Mouse (Mus musculus) E14TG2a.4 (cell line): Measurements from ENCODE around the gene Gm20388.

ENCODE experiments used
- H3K27me3 ChIP-seq: 2 replicates; pipeline ENCODE4 v1.6.1; 2014; ENCODE audit warnings: low read length, control low read depth; ENCODE audit not compliant: insufficient read depth
- H3K36me3 ChIP-seq: 2 replicates; pipeline ENCODE4 v1.6.1; 2014; ENCODE audit warnings: low read length, control low read depth; ENCODE audit not compliant: insufficient read depth
- H3K4me1 ChIP-seq: replicated peaks from 2 replicates; pipeline ENCODE4 v1.6.1; 2014; ENCODE audit warnings: low read depth, low read length, control low read depth
- H3K4me3 ChIP-seq: replicated peaks from 2 replicates; pipeline ENCODE4 v1.5.1; 2014; ENCODE audit warnings: mild to moderate bottlenecking, low read length
- H3K9me3 ChIP-seq: 2 replicates; pipeline ENCODE4 v1.6.1; 2014; ENCODE audit warnings: low read length, control low read depth
- CTCF ChIP-seq: conservative IDR thresholded peaks from 2 replicates; pipeline ENCODE4 v1.5.1; 2014; ENCODE audit warnings: low read length
- NANOG ChIP-seq: IDR thresholded peaks from 2 replicates; pipeline ENCODE4 v1.6.1; 2014; ENCODE audit warnings: borderline replicate concordance, low read length, mixed read lengths
- POU5F1 ChIP-seq: IDR thresholded peaks from 2 replicates; pipeline ENCODE4 v1.6.1; 2014; ENCODE audit warnings: low read length, borderline replicate concordance

The Gm20388 gene

GRCm38 (mm10) chr8:122525004-122525403 is 2614.4 kb downstream of the Gm20388 start:
- Histone ChIP-seq H3K9me3 (no peaks in the 10 kb centered on the region), H3K4me3 (peak overlapping the region; percentile 73), H3K4me1 (peaks cover 86% of the 10 kb centered on the region), H3K36me3 (peaks cover 42% of the 10 kb centered on the region), H3K27me3 (no peaks in the 10 kb centered on the region)
- TF ChIP-seq POU5F1 (no peak), CTCF (no peak), NANOG (no peak)

- no peaks in the 10 kb centered on the region for H3K9me3 ChIP-seq
- TF ChIP-seq CTCF (no peak), POU5F1 (no peak), NANOG (no peak)
- peaks cover 86% of the 10 kb centered on the region for H3K4me1 ChIP-seq
- peak overlapping the region; percentile 73 for H3K4me3 ChIP-seq
- peaks cover 52% of the 10 kb centered on the region for H3K36me3 ChIP-seq
- H3K27me3 ChIP-seq: no peaks in the 10 kb centered on the region
Measured at GRCm38 (mm10) chr8:122526084-122526483, 2615.4 kb downstream of the Gm20388 start.

- TF ChIP-seq NANOG (no peak), POU5F1 (no peak), CTCF (no peak)
- H3K9me3 ChIP-seq: no peaks in the 10 kb centered on the region
- peak overlapping the region; percentile 73 for H3K4me3 ChIP-seq
- H3K27me3 ChIP-seq: no peaks in the 10 kb centered on the region
- H3K36me3 ChIP-seq: peaks cover 57% of the 10 kb centered on the region
- H3K4me1 ChIP-seq: peaks cover 88% of the 10 kb centered on the region
Measured at GRCm38 (mm10) chr8:122526526-122527170, 2616.0 kb downstream of the Gm20388 start.

- Histone ChIP-seq H3K4me1 (peaks cover 90% of the 10 kb centered on the region), H3K4me3 (no peak overlapping the region), H3K9me3 (no peaks in the 10 kb centered on the region), H3K27me3 (no peaks in the 10 kb centered on the region), H3K36me3 (peaks cover 65% of the 10 kb centered on the region)
- TF ChIP-seq NANOG (no peak), CTCF (no peak), POU5F1 (no peak)
Measured at GRCm38 (mm10) chr8:122527937-122528336, 2617.3 kb downstream of the Gm20388 start.

- H3K4me3 ChIP-seq: no peak overlapping the region
- no peaks in the 10 kb centered on the region for H3K9me3 ChIP-seq
- no peaks in the 10 kb centered on the region for H3K27me3 ChIP-seq
- no peak for TF ChIP-seq CTCF
- no peak for TF ChIP-seq NANOG
- TF ChIP-seq POU5F1: no peak
- peaks cover 90% of the 10 kb centered on the region for H3K4me1 ChIP-seq
- H3K36me3 ChIP-seq: peaks cover 66% of the 10 kb centered on the region
Measured at GRCm38 (mm10) chr8:122529159-122529558, 2618.5 kb downstream of the Gm20388 start.

- Histone ChIP-seq H3K4me1 (peaks cover 71% of the 10 kb centered on the region), H3K36me3 (peaks cover 64% of the 10 kb centered on the region), H3K9me3 (no peaks in the 10 kb centered on the region), H3K27me3 (no peaks in the 10 kb centered on the region), H3K4me3 (0 out of 2 replicates have a peak overlapping the region, but pooled peaks have one; percentile 13)
- TF ChIP-seq POU5F1: no peak
- no peak for TF ChIP-seq NANOG
- TF ChIP-seq CTCF: no peak
Measured at GRCm38 (mm10) chr8:122531312-122531711, 2620.7 kb downstream of the Gm20388 start.

- Histone ChIP-seq H3K4me3 (no peak overlapping the region), H3K4me1 (peaks cover 60% of the 10 kb centered on the region), H3K27me3 (no peaks in the 10 kb centered on the region), H3K9me3 (no peaks in the 10 kb centered on the region), H3K36me3 (peaks cover 37% of the 10 kb centered on the region)
- TF ChIP-seq CTCF (no peak), NANOG (no peak), POU5F1 (no peak)
Measured at GRCm38 (mm10) chr8:122537033-122537432, 2626.4 kb downstream of the Gm20388 start.

- no peaks in the 10 kb centered on the region for H3K9me3 ChIP-seq
- H3K4me3 ChIP-seq: no peak overlapping the region
- no peaks in the 10 kb centered on the region for H3K27me3 ChIP-seq
- peaks cover 60% of the 10 kb centered on the region for H3K4me1 ChIP-seq
- peaks cover 39% of the 10 kb centered on the region for H3K36me3 ChIP-seq
- TF ChIP-seq CTCF (no peak), NANOG (no peak), POU5F1 (no peak)
Measured at GRCm38 (mm10) chr8:122537812-122538211, 2627.2 kb downstream of the Gm20388 start.

- no peak overlapping the region for H3K4me3 ChIP-seq
- H3K4me1 ChIP-seq: peaks cover 60% of the 10 kb centered on the region
- TF ChIP-seq CTCF: no peak
- TF ChIP-seq POU5F1: no peak
- H3K9me3 ChIP-seq: no peaks in the 10 kb centered on the region
- H3K27me3 ChIP-seq: no peaks in the 10 kb centered on the region
- peaks cover 45% of the 10 kb centered on the region for H3K36me3 ChIP-seq
Measured at GRCm38 (mm10) chr8:122538310-122539076, 2627.9 kb downstream of the Gm20388 start.
